Mouse (Mus musculus) thymus, postnatal 10 days (tissue): ENCODE measurements around the gene Plekhm3.

Experiments used
- DNase-seq, 2 experiments: peaks; one replicate each; pipeline ENCODE4 v3.0.0; 2021; ENCODE audit warnings: low spot score in 2 of 2

Gene Plekhm3

GRCm38 (mm10) chr1:64928542-64928941 is 28.1 kb downstream of the Plekhm3 start:
- no peak for DNase-seq

- no peak for DNase-seq
Measured at GRCm38 (mm10) chr1:64927437-64928274, 29.0 kb downstream of the Plekhm3 start.

GRCm38 (mm10) chr1:64925594-64925993 is 31.0 kb downstream of the Plekhm3 start:
- no peak for DNase-seq

- DNase-seq = no peak
Measured at GRCm38 (mm10) chr1:64924283-64924682, 32.3 kb downstream of the Plekhm3 start.

- peak in 1 of 2 experiments; percentile 45 for DNase-seq
Measured at GRCm38 (mm10) chr1:64918810-64919528, 37.7 kb downstream of the Plekhm3 start.

- DNase-seq = no peak
Measured at GRCm38 (mm10) chr1:64917966-64918365, 38.7 kb downstream of the Plekhm3 start.

- DNase-seq = no peak
Measured at GRCm38 (mm10) chr1:64916884-64917507, 39.6 kb downstream of the Plekhm3 start.

GRCm38 (mm10) chr1:64914356-64914755 is 42.3 kb downstream of the Plekhm3 start:
- no peak for DNase-seq

- DNase-seq = no peak
Measured at GRCm38 (mm10) chr1:64907740-64908139, 48.9 kb downstream of the Plekhm3 start.

- DNase-seq = no peak
Measured at GRCm38 (mm10) chr1:64906226-64906625, 50.4 kb downstream of the Plekhm3 start.

- DNase-seq = no peak
Measured at GRCm38 (mm10) chr1:64903415-64903814, 53.2 kb downstream of the Plekhm3 start.

GRCm38 (mm10) chr1:64902804-64903203 is 53.8 kb downstream of the Plekhm3 start:
- DNase-seq = no peak

GRCm38 (mm10) chr1:64899763-64900162 is 56.9 kb downstream of the Plekhm3 start:
- DNase-seq = no peak

- no peak for DNase-seq
Measured at GRCm38 (mm10) chr1:64897485-64897884, 59.1 kb downstream of the Plekhm3 start.

GRCm38 (mm10) chr1:64893806-64894205 is 62.8 kb downstream of the Plekhm3 start:
- no peak for DNase-seq

- no peak for DNase-seq
Measured at GRCm38 (mm10) chr1:64891332-64891731, 65.3 kb downstream of the Plekhm3 start.

GRCm38 (mm10) chr1:64887502-64888203 is 69.0 kb downstream of the Plekhm3 start:
- DNase-seq = no peak

GRCm38 (mm10) chr1:64886718-64887117 is 69.9 kb downstream of the Plekhm3 start:
- DNase-seq = no peak

- DNase-seq = no peak
Measured at GRCm38 (mm10) chr1:64885328-64885727, 71.3 kb downstream of the Plekhm3 start.

- DNase-seq = no peak
Measured at GRCm38 (mm10) chr1:64884007-64884406, 72.6 kb downstream of the Plekhm3 start.

GRCm38 (mm10) chr1:64880613-64881012 is 76.0 kb downstream of the Plekhm3 start:
- DNase-seq = no peak

GRCm38 (mm10) chr1:64878795-64879240 is 77.8 kb downstream of the Plekhm3 start:
- DNase-seq = no peak
